Mouse (Mus musculus): ENCODE data around the gene Rlbp1. TPM values are rescaled to one million over a fixed set of nuclear protein-coding genes. Genes with fewer than 3 reads are reported as not detected.

The Rlbp1 gene
- polyA plus RNA-seq, 1 experiment from 2014 or later: not detected

- in situ Hi-C loops (cut with MboI; ENCODE audit: low pct_unique_long_range_greater_than_20kb): no loop called here
- CTCF ChIA-PET: interaction anchor here (1.0 to 1.5 kb wide), 2 partner anchors 10 to 16 kb away, joined by 3 to 5 read pairs; no protein-coding TSS in a partner anchor
- no peak for TF ChIP-seq CTCF (IDR thresholded peaks at IDR 0.05)
- ATAC-seq: no peak
- no peaks in the 10 kb centered on the region for H3K27me3 ChIP-seq
- POLR2A ChIA-PET: no interaction called here
- no peak for DNase-seq (ENCODE audit: low read depth, low spot score)
These were observed 55.7 kb downstream of the Rlbp1 start for GRCm38 (mm10) chr7:79331197-79331596.

DNA sequence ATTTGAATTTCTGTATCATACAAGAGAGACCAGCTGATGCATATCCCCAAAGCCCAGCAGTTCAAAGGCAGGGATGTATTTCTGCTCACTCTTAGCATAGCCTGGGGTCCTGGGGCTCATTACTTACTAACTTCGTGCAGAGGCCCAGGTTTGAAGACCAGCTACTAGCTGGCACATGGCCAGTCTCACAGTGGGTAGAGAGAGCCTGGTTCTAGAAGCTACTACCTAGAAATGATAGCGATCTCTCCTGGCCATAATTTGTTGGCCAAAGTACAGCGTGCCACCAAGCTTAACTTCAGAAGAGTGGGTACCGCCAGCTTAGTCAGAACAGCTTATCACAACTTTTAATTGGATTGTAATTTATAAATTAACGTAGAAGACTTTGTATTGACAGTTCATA, 58.1 kb downstream of the Rlbp1 start:
- ATAC-seq: no peak
- no peaks in the 10 kb centered on the region for H3K27me3 ChIP-seq
- no peak for TF ChIP-seq CTCF (IDR thresholded peaks at IDR 0.05)
- ChIA-PET POLR2A (no interaction called here), CTCF (interaction anchor here (0.9 to 3.0 kb wide), 4 partner anchors 14 to 23 kb away, joined by 3 to 9 read pairs (median 4); no protein-coding TSS in a partner anchor)
- DNase-seq (ENCODE audit: low read depth, low spot score): no peak
- in situ Hi-C loops (cut with MboI; ENCODE audit: low pct_unique_long_range_greater_than_20kb): no loop called here

Other genes with a start within 250 kb of the Rlbp1 start
- 784 TPM for gene Mfge8, start 238.0 kb downstream of the Rlbp1 start, polyA plus RNA-seq (2021)
- gene Abhd2, start 113.8 kb downstream of the Rlbp1 start, polyA plus RNA-seq (2021): 60.0 TPM
- gene Fanci, start 4.9 kb upstream of the Rlbp1 start, polyA plus RNA-seq (2021): 12.2 TPM
- gene Polg, start 79.3 kb upstream of the Rlbp1 start, polyA plus RNA-seq (2021): 74.8 TPM
- gene Rhcg, start 230.6 kb upstream of the Rlbp1 start, polyA plus RNA-seq (2021): 0.04 TPM